8 mouse cellular contexts compared by ENCODE assay signal in genomic region chr11:101066549-101067412, GRCm38 (mm10). TPM values are rescaled to one million over a fixed set of nuclear protein-coding genes. Genes with fewer than 3 reads are reported as not detected.
DNase-seq lines count a peak whose midpoint lies in the region; ATAC-seq and TF ChIP-seq lines count a peak whose summit lies in the region.

No protein-coding gene starts in this region.

- TF ChIP-seq CTCF in kidney, adult 2 months (conservative IDR thresholded peaks at IDR 0.05; ENCODE audit: insufficient read depth, insufficient read length, low read depth, low read length), result peak; percentile 96

- H3K9ac ChIP-seq in embryonic facial prominence, embryonic 11.5 days (replicated peaks; ENCODE audit: low read length), result no peak overlapping the region
- H3K9ac ChIP-seq in limb, embryonic 15.5 days, result no peak overlapping the region

- H3K4me1 ChIP-seq in embryonic facial prominence, embryonic 11.5 days (ENCODE audit: control insufficient read depth, insufficient read depth, low read length), result peaks cover 5% of the 10 kb centered on the region
- H3K4me1 ChIP-seq in kidney, adult 2 months (ENCODE audit: control insufficient read depth, insufficient read depth, low read length), result peaks cover 18% of the 10 kb centered on the region
- peaks cover 56% of the 10 kb centered on the region for H3K4me1 ChIP-seq in limb, embryonic 15.5 days

- no peak overlapping the region for H3K27ac ChIP-seq in embryonic facial prominence, embryonic 11.5 days (replicated peaks; ENCODE audit: low read depth, low read length)
- no peak overlapping the region for H3K27ac ChIP-seq in kidney, adult 2 months (ENCODE audit: insufficient read depth, low read depth, low read length)
- H3K27ac ChIP-seq in limb, embryonic 15.5 days, result no peak overlapping the region

- H3K4me3 ChIP-seq in embryonic facial prominence, embryonic 11.5 days (ENCODE audit: low read depth, low read length), result no peak overlapping the region
- peak overlapping the region; percentile 3; the same call in 1 of the 2 replicates for H3K4me3 ChIP-seq in kidney, adult 2 months (ENCODE audit: insufficient read depth, low read depth, low read length)
- peak overlapping the region; percentile 24 for H3K4me3 ChIP-seq in limb, embryonic 15.5 days

- peak overlapping the region; percentile 14 for H3K4me2 ChIP-seq in embryonic facial prominence, embryonic 11.5 days (ENCODE audit: low read depth, low read length)
- H3K4me2 ChIP-seq in limb, embryonic 15.5 days, result peak overlapping the region; percentile 50

- WGBS in embryonic facial prominence, embryonic 11.5 days, result 24% methylated on average over 18 of the region's 18 CpGs
- WGBS in kidney, adult 2 months, result 25% methylated on average over 18 of the region's 18 CpGs
- 22% methylated on average over 18 of the region's 18 CpGs for WGBS in limb, embryonic 15.5 days

- H3K36me3 ChIP-seq in embryonic facial prominence, embryonic 11.5 days (replicated peaks; ENCODE audit: control insufficient read depth, insufficient read depth, low read depth, low read length), result no peaks in the 10 kb centered on the region
- no peaks in the 10 kb centered on the region for H3K36me3 ChIP-seq in kidney, adult 2 months (ENCODE audit: control insufficient read depth, insufficient read depth, low read length)
- peaks cover 11% of the 10 kb centered on the region; the same call in 1 of the 2 replicates for H3K36me3 ChIP-seq in limb, embryonic 15.5 days

- H3K9me3 ChIP-seq in embryonic facial prominence, embryonic 11.5 days (replicated peaks; ENCODE audit: control insufficient read depth, low read length), result no peaks in the 10 kb centered on the region
- H3K9me3 ChIP-seq in limb, embryonic 15.5 days, result no peaks in the 10 kb centered on the region

- peak; percentile 51 for DNase-seq in 3134 (ENCODE audit: extremely low read depth, insufficient read length, low spot score)
- DNase-seq in adrenal gland, adult 8-10 months, result peak; percentile 71
- DNase-seq in embryonic facial prominence, embryonic 11.5 days (ENCODE audit: low spot score), result peak; percentile 87
- peak; percentile 80 for DNase-seq in heart, adult 8-10 months (ENCODE audit: low spot score)
- DNase-seq in kidney, adult 2 months, result peak; percentile 92
- DNase-seq in spleen, postnatal 4 days (ENCODE audit: low spot score in 2 of 2), result peak; percentile 87 to 96

- TF ChIP-seq POLR2A in kidney, adult 2 months (IDR thresholded peaks at IDR 0.05; ENCODE audit: low read depth, low read length), result no peak

- H3K27me3 ChIP-seq in embryonic facial prominence, embryonic 11.5 days (ENCODE audit: control insufficient read depth, insufficient read depth, low read length), result 0 out of 2 replicates have a peak, but pooled peaks cover 1% of the 10 kb centered on the region
- no peaks in the 10 kb centered on the region for H3K27me3 ChIP-seq in kidney, adult 2 months (replicated peaks; ENCODE audit: control insufficient read depth, insufficient read depth, low read length)
- peaks cover 11% of the 10 kb centered on the region for H3K27me3 ChIP-seq in limb, embryonic 15.5 days

- no peak for ATAC-seq in embryonic facial prominence, embryonic 11.5 days (replicated peaks; ENCODE audit: insufficient number of reproducible peaks, low FRiP score, low TSS enrichment, low read depth)
- no peak for ATAC-seq in limb, embryonic 15.5 days (ENCODE audit: insufficient number of reproducible peaks, low FRiP score, low TSS enrichment, low read depth)
- 0 out of 2 replicates have a peak, but pooled peaks have one; percentile 28 for ATAC-seq in monocyte, adult 5-6 weeks (replicated peaks; ENCODE audit: insufficient number of reproducible peaks, low FRiP score, low TSS enrichment, poor library complexity, severe bottlenecking)

RNA-seq across cellular contexts. Expression of gene Naglu, which starts 3.0 kb away (rescaled TPM):
- 10 to 100 TPM; 45.3 to 51.8 (median 49.6) TPM for total RNA-seq in adrenal gland, adult 8-10 months (2022)
- 3.5 and 5.9 TPM in 2 replicates for polyA plus RNA-seq in embryonic facial prominence, embryonic 11.5 days (2014; fragmentation: Nextera tagmentation; extraction: Ambion mirVana)
- 10 to 100 TPM in 1 of 4 experiments, 1 to 10 TPM in 3; 7.3 to 10.1 (median 7.8) TPM for total RNA-seq in heart, adult 8-10 months (2022)
- polyA plus RNA-seq in kidney, adult 2 months (2012; rRNA removed), result 50.6 and 60.6 TPM in 2 replicates
- polyA plus RNA-seq in limb, embryonic 15.5 days (2015; fragmentation: Nextera tagmentation; extraction: Ambion mirVana), result 12.7 and 16.4 TPM in 2 replicates
- 5.6 to 14.8 TPM (median 9.9 TPM) in 3 replicates for total RNA-seq in monocyte, adult 5-6 weeks (2017)

RNA-seq across cellular contexts. Expression of gene Hsd17b1, which starts 11.4 kb away (rescaled TPM):
- 1 to 10 TPM; 1.7 to 2.4 (median 2.0) TPM for total RNA-seq in adrenal gland, adult 8-10 months (2022)
- polyA plus RNA-seq in embryonic facial prominence, embryonic 11.5 days (2014; fragmentation: Nextera tagmentation; extraction: Ambion mirVana), result not detected in 2 replicates
- total RNA-seq in heart, adult 8-10 months (2022), result 1 to 10 TPM in 1 of 4 experiments, under 1 TPM in 3; 0.22 to 1.5 (median 0.52) TPM
- 0.44 and 0.83 TPM in 2 replicates for polyA plus RNA-seq in kidney, adult 2 months (2012; rRNA removed)
- polyA plus RNA-seq in limb, embryonic 15.5 days (2015; fragmentation: Nextera tagmentation; extraction: Ambion mirVana), result 0.14 TPM in 1 of 2 replicates, not detected in the other
- total RNA-seq in monocyte, adult 5-6 weeks (2017), result 0.68 TPM in 1 of 3 replicates, not detected in the others

RNA-seq across cellular contexts. Expression of gene Coasy, which starts 15.6 kb away (rescaled TPM):
- 100 to 1,000 TPM in 2 of 4 experiments, 10 to 100 TPM in 2; 70.8 to 104 (median 89.9) TPM for total RNA-seq in adrenal gland, adult 8-10 months (2022)
- 44.9 and 58.1 TPM in 2 replicates for polyA plus RNA-seq in embryonic facial prominence, embryonic 11.5 days (2014; fragmentation: Nextera tagmentation; extraction: Ambion mirVana)
- total RNA-seq in heart, adult 8-10 months (2022), result 10 to 100 TPM; 14.5 to 21.0 (median 17.6) TPM
- polyA plus RNA-seq in kidney, adult 2 months (2012; rRNA removed), result 154 and 200 TPM in 2 replicates
- 40.3 TPM in 2 replicates for polyA plus RNA-seq in limb, embryonic 15.5 days (2015; fragmentation: Nextera tagmentation; extraction: Ambion mirVana)
- 11.4 to 16.6 TPM (median 16.1 TPM) in 3 replicates for total RNA-seq in monocyte, adult 5-6 weeks (2017)

RNA-seq across cellular contexts. Expression of gene Mlx, which starts 20.3 kb away (rescaled TPM):
- 10 to 100 TPM; 38.1 to 69.0 (median 47.6) TPM for total RNA-seq in adrenal gland, adult 8-10 months (2022)
- polyA plus RNA-seq in embryonic facial prominence, embryonic 11.5 days (2014; fragmentation: Nextera tagmentation; extraction: Ambion mirVana), result 45.7 and 47.9 TPM in 2 replicates
- 10 to 100 TPM; 15.5 to 24.4 (median 20.0) TPM for total RNA-seq in heart, adult 8-10 months (2022)
- polyA plus RNA-seq in kidney, adult 2 months (2012; rRNA removed), result 56.9 and 67.9 TPM in 2 replicates
- polyA plus RNA-seq in limb, embryonic 15.5 days (2015; fragmentation: Nextera tagmentation; extraction: Ambion mirVana), result 51.7 and 53.8 TPM in 2 replicates
- total RNA-seq in monocyte, adult 5-6 weeks (2017), result 61.7 to 74.7 TPM (median 71.4 TPM) in 3 replicates

RNA-seq across cellular contexts. Expression of gene Psmc3ip, which starts 28.5 kb away (rescaled TPM):
- 1 to 10 TPM; 3.6 to 5.9 (median 4.2) TPM for total RNA-seq in adrenal gland, adult 8-10 months (2022)
- polyA plus RNA-seq in embryonic facial prominence, embryonic 11.5 days (2014; fragmentation: Nextera tagmentation; extraction: Ambion mirVana), result 61.2 and 62.4 TPM in 2 replicates
- total RNA-seq in heart, adult 8-10 months (2022), result 1 to 10 TPM; 2.3 to 3.1 (median 2.8) TPM
- 1.2 and 1.9 TPM in 2 replicates for polyA plus RNA-seq in kidney, adult 2 months (2012; rRNA removed)
- 27.4 and 28.0 TPM in 2 replicates for polyA plus RNA-seq in limb, embryonic 15.5 days (2015; fragmentation: Nextera tagmentation; extraction: Ambion mirVana)
- total RNA-seq in monocyte, adult 5-6 weeks (2017), result 5.0 to 6.2 TPM in 2 of 3 replicates, not detected in the other
